Mouse (Mus musculus) midbrain, embryonic 10.5 days (tissue): ENCODE data around the gene Frat2. TPM values are rescaled to one million over a fixed set of nuclear protein-coding genes. Genes with fewer than 3 reads are reported as not detected.

Source experiments
- DNase-seq: peaks from one replicate; pipeline ENCODE4 v3.0.0-alpha.2; 2017; ENCODE audit warnings: low spot score
- H3K27ac ChIP-seq: fragments of 300-500 bp; sonication (generic); replicated peaks from 2 replicates; pipeline ENCODE4 v1.5.1; 2016; ENCODE audit warnings: mild to moderate bottlenecking
- H3K27me3 ChIP-seq: fragments of 300-500 bp; sonication (generic); 2 replicates; pipeline ENCODE4 v1.6.1; 2016; ENCODE audit warnings: low read depth, mild to moderate bottlenecking; ENCODE audit not compliant: poor library complexity, severe bottlenecking
- H3K36me3 ChIP-seq: fragments of 300-500 bp; sonication (generic); 2 replicates; pipeline ENCODE4 v1.6.1; 2016; ENCODE audit warnings: mild to moderate bottlenecking, moderate library complexity
- H3K4me1 ChIP-seq: fragments of 300-500 bp; sonication (generic); 2 replicates; pipeline ENCODE4 v1.6.1; 2016
- H3K4me3 ChIP-seq: fragments of 300-500 bp; sonication (generic); 2 replicates; pipeline ENCODE4 v1.5.1; 2016; ENCODE audit warnings: mild to moderate bottlenecking, moderate library complexity
- H3K9me3 ChIP-seq: fragments of 300-500 bp; sonication (generic); replicated peaks from 2 replicates; pipeline ENCODE4 v1.6.1; 2016; ENCODE audit warnings: mild to moderate bottlenecking
- WGBS: fragments of 180-500 bp; shearing (Covaris S2); methylation state at CpG from one replicate; pipeline ENCODE4 v1.1.7; 2016; 5-methylcytosine and 5-hydroxymethylcytosine counted together
- polyA plus RNA-seq: library from polyadenylated mRNA; unstranded; fragments of >200 nt; fragmentation: Nextera tagmentation; extraction: Ambion mirVana; gene quantifications from 2 replicates; pipeline ENCODE4 v1.2.1, GENCODE M21; 2016

Frat2 gene
- polyA plus RNA-seq, 1 experiment from 2014 or later, result 5.4 TPM

DNA sequence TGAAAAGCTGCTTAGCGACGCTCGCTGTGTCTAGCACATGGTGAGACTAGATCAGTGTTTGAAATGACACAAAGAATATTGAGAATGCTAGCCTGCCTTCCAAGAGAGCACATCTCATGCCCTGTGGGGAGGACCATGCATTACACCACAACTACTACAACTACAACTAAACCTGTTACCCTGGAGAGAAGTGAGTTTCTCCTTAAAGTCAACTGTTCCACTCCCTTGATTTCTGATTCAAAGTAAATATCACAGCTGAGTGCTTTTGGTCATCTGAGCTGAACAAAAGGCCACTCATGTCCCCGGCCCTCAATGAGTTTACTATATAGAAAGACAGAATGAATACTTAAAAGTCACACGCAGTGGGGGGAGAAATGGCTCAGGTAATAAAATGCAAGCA is 37.9 kb downstream of the Frat2 start:
- no peak overlapping the region for H3K27ac ChIP-seq
- DNase-seq, result no peak
- H3K36me3 ChIP-seq, result no peaks in the 10 kb centered on the region
- no peaks in the 10 kb centered on the region for H3K4me1 ChIP-seq
- H3K4me3 ChIP-seq, result no peak overlapping the region
- H3K9me3 ChIP-seq, result peaks cover 10% of the 10 kb centered on the region; the same call in 1 of the 2 replicates
- H3K27me3 ChIP-seq, result no peaks in the 10 kb centered on the region
- WGBS, result 80% methylated on average over 5 of the region's 5 CpGs

DNA sequence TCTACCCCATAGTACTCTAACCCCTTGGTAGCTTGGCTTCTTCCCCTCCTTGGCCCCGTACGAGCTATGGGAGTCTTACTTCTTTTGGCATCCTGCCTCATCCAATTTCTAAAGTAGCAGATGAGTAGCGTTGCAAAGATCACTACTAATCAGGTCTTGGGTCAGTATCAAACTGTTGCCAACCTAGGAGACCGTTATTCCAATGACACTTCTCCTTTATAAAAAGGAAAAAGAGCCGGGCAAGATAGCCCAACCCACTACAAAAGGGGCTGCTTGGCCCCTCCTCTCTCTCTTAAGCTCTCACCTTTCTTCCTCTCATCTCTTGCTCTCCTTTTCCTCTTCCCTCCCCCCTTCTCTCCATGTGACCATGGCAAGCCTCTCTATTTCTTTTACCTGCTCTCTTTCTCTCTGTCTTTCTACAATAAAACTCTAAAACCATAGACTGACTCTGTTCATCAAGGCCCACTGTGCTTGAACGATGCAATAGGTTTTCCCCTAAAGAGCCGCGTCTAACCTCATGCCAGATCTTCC is 39.8 kb downstream of the Frat2 start:
- no peaks in the 10 kb centered on the region for H3K36me3 ChIP-seq
- 89% methylated on average over 8 of the region's 8 CpGs for WGBS
- H3K4me1 ChIP-seq, result peaks cover 3% of the 10 kb centered on the region; the same call in 1 of the 2 replicates
- no peak for DNase-seq
- peaks cover 10% of the 10 kb centered on the region; the same call in 1 of the 2 replicates for H3K9me3 ChIP-seq
- H3K27ac ChIP-seq, result no peak overlapping the region
- H3K4me3 ChIP-seq, result no peak overlapping the region
- no peaks in the 10 kb centered on the region for H3K27me3 ChIP-seq

DNA sequence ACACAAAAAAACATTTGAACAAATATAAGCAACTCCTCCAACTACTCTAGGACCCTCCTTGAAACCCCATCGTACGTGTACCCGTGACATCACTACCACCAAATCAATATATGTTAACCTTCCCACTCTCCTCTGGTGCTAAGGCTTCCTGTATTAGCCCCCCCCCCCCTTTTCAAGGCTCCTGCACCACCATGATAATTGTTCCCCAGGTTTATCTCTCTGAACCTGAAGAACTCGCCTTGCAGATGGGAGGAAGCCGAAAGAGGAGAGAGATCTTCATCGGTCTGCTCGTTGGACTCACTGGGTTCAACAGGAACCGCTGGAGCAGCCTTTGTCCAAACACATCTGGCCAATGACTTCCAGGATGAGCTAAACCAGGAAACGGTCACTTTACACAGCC is 40.4 kb downstream of the Frat2 start:
- Histone ChIP-seq H3K27me3 (no peaks in the 10 kb centered on the region), H3K9me3 (peaks cover 10% of the 10 kb centered on the region; the same call in 1 of the 2 replicates), H3K27ac (no peak overlapping the region), H3K4me3 (no peak overlapping the region), H3K36me3 (no peaks in the 10 kb centered on the region), H3K4me1 (peaks cover 7% of the 10 kb centered on the region)
- WGBS, result 90% methylated on average over 9 of the region's 9 CpGs
- no peak for DNase-seq

DNA sequence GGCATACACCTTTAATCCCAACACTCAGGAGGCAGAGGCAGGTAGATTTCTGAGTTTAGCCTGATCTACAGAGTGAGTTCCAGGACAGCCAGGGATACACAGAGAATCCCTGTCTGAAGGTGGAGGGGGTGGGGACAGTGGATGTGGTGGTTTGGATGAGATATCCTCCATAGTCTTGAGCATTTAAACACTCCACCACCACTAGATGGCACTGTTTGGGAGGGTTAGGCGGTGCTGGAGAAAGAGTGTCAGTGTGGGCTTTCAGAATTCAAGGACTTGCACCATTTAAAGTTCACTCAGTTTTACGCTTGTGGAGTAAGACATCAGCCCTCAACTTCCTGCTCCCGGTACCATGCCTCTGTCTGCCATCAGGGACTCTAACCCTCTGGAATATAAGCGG is 42.1 kb downstream of the Frat2 start:
- no peak for DNase-seq
- Histone ChIP-seq H3K36me3 (no peaks in the 10 kb centered on the region), H3K4me3 (no peak overlapping the region), H3K27me3 (no peaks in the 10 kb centered on the region), H3K9me3 (peaks cover 10% of the 10 kb centered on the region; the same call in 1 of the 2 replicates), H3K4me1 (peaks cover 16% of the 10 kb centered on the region), H3K27ac (no peak overlapping the region)
- WGBS, result 90% methylated on average over 4 of the region's 4 CpGs

DNA sequence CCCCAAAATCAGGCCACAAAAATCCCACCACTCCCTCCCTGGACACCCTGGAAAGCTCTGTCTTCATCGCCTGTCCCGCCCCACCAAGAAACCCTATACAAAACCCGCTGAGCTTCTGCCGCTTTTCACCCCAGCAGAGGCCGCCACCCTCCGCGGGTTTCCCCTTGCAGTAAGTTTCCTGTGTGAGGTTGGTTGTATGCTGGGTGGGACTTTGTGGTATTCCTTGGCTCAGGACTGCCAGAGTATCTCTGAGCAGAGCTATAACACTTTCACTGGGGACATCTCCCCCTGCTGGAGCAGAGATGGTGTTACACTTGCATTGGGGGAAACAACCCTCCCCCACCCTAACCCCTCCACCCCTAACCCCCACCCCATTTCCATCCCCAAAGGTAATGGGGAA is 44.6 kb downstream of the Frat2 start:
- no peak for DNase-seq
- no peaks in the 10 kb centered on the region for H3K27me3 ChIP-seq
- H3K9me3 ChIP-seq, result peaks cover 10% of the 10 kb centered on the region; the same call in 1 of the 2 replicates
- H3K4me3 ChIP-seq, result no peak overlapping the region
- no peaks in the 10 kb centered on the region for H3K36me3 ChIP-seq
- 36% methylated on average over 7 of the region's 7 CpGs for WGBS
- H3K4me1 ChIP-seq, result peaks cover 28% of the 10 kb centered on the region
- H3K27ac ChIP-seq, result no peak overlapping the region

DNA sequence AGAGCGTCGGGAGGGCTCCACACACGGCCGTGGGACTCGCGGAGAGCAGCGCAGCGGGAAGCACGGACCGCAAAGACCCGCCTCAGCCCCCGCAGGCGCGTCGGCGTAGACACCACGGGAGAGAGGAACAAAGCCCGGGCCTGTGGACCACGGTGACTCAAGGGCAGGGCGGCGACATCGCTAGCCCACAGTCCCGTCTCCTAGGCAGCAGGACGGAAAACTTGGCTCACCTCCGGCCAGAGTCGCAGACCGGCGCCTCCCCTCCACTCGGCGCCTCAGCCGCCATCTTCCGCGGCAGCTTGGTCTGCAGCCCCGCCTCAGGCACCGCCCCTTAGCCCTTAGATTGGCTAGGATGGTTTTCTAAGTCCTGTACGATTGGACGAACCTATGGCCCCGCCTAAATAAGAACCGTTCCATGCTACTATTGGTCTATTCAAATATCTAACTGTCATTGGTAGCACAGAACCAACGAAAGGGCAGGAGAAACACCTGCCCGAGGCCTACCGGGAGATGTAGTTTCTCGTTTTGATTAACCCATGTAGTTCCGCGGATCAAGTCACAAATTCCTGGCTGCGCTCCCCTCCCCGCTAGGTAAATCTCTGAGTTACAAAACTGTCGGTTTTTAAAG is 46.1 kb downstream of the Frat2 start, which contains the start of gene Arhgap19:
Gene Arhgap19, minus strand, starts transcription at position 306 of the 628 bp plus-strand sequence.
- WGBS, result under 1% methylated on average over 48 of the region's 48 CpGs
- no peaks in the 10 kb centered on the region for H3K27me3 ChIP-seq
- DNase-seq, result peak; percentile 91
- H3K9me3 ChIP-seq, result peaks cover 10% of the 10 kb centered on the region; the same call in 1 of the 2 replicates
- peaks cover 4% of the 10 kb centered on the region; the same call in 1 of the 2 replicates for H3K36me3 ChIP-seq
- peaks cover 29% of the 10 kb centered on the region for H3K4me1 ChIP-seq
- H3K27ac ChIP-seq, result peak within 1 kb of the TSS; percentile 95
- H3K4me3 ChIP-seq, result peak within 1 kb of the TSS; percentile 88

DNA sequence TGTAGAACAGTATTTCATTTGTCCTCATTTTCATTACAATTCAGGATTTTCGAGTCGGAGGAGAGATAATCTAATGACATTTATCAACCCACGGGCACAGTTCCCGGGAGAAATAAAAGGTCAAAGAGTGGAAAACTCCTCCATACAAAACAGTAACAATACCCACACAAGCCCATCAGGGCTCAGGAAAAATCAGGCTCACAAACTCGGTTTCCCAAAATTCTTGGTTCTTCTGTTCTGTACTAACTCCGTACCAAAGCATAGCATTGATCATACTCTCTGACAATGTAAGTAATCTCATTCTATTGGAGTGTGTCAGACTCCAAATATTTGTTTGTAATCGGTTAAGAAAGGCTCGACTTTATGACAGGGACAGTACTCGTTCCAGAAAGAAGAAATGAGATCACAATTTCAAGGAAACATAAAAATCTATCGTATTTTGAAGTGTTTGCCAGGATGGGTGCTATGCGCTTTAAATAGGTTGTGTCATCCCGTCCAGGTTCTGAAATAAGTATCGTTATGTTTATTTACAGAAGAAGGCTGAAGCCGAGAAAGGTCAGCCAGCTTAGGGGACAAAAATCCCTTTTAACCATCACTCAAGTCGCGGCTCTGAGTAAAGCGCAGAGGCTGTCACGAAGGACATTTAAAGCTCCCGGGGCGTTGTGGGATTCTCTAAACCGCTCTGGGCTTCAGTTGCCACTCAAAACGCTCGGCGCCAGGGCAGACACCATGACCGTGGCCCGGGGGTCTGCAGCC is 46.8 kb downstream of the Frat2 start:
- H3K9me3 ChIP-seq, result peaks cover 6% of the 10 kb centered on the region; the same call in 1 of the 2 replicates
- peak overlapping the region; percentile 88 for H3K4me3 ChIP-seq
- no peak for DNase-seq
- H3K27me3 ChIP-seq, result no peaks in the 10 kb centered on the region
- peaks cover 36% of the 10 kb centered on the region for H3K4me1 ChIP-seq
- peaks cover 4% of the 10 kb centered on the region; the same call in 1 of the 2 replicates for H3K36me3 ChIP-seq
- peak overlapping the region; percentile 95 for H3K27ac ChIP-seq
- WGBS, result 10% methylated on average over 26 of the region's 26 CpGs

DNA sequence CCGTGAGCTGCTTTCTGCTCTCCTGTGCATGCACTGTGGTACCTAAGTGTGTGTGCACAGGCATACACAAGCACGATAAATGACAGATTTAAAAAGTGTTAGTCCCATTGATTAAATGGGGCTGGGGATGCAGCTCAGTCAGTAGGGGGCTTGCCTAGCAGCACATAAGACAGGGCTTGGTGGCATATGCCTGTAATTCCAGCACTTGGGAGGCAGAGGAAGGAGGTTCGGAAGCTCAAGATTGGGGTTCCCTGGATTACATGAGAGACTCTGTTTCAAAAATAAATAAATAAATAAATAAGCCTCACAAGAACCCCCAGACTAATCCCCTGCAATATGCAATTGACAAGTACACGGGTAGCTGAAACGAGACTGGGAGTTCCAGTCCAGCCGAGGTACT is 47.5 kb downstream of the Frat2 start:
- peak overlapping the region; percentile 95; the same call in 1 of the 2 replicates for H3K27ac ChIP-seq
- WGBS, result 48% methylated on average over 6 of the region's 6 CpGs
- peaks cover 4% of the 10 kb centered on the region; the same call in 1 of the 2 replicates for H3K36me3 ChIP-seq
- no peaks in the 10 kb centered on the region for H3K27me3 ChIP-seq
- DNase-seq, result no peak
- H3K4me1 ChIP-seq, result peaks cover 43% of the 10 kb centered on the region
- H3K9me3 ChIP-seq, result no peaks in the 10 kb centered on the region; the same call in 1 of the 2 replicates
- H3K4me3 ChIP-seq, result peak overlapping the region; percentile 88

DNA sequence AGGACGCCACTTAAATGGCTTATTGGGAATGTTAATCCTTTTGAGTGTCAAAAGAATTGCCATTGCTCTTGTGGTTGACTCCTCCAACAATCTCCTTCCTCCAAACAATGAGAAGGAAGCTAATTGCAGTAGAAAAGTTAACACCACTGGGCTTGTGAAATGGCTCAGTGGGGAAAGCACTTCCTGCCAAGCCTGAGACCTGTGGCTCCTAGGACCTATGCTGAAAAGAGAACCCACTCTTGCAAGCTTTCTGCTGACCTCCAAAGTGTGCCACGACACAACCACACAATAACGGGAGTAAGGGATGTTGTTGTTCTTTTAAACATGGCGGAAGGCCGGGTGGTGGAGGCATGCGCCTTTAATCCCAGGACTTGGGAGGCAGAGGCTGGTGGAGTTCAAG is 50.4 kb downstream of the Frat2 start:
- H3K4me1 ChIP-seq, result peaks cover 55% of the 10 kb centered on the region
- no peak overlapping the region for H3K27ac ChIP-seq
- WGBS, result 87% methylated on average over 6 of the region's 6 CpGs
- no peaks in the 10 kb centered on the region for H3K27me3 ChIP-seq
- DNase-seq, result no peak
- no peak overlapping the region for H3K4me3 ChIP-seq
- H3K9me3 ChIP-seq, result no peaks in the 10 kb centered on the region
- peaks cover 4% of the 10 kb centered on the region; the same call in 1 of the 2 replicates for H3K36me3 ChIP-seq

DNA sequence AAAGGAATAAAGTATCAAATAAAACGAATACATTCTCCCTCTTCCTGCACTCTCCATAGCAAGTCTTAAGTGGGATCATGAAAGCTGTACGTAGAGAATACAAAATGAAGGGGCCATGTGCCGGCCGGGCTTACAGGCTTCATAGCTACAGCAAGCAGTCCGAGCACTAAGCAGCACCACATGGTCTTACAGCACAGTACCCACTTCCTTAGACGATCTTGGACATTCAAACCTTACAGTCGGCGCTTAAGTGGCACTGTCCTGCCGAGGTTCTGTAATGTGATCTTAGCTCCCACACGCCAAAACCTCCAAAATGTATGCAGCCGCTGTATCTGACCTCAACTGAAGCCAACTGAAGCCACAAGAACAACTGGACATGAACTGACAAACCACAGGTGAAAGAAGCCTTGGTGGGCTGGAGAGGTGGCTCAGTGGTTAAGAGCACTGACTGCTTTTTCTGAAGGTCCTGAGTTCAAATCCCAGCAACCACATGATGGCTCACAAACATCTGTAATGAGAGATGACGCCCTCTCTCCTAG is 51.1 kb downstream of the Frat2 start:
- H3K4me1 ChIP-seq, result peaks cover 50% of the 10 kb centered on the region
- H3K36me3 ChIP-seq, result peaks cover 5% of the 10 kb centered on the region; the same call in 1 of the 2 replicates
- DNase-seq, result no peak
- no peak overlapping the region for H3K27ac ChIP-seq
- no peaks in the 10 kb centered on the region for H3K9me3 ChIP-seq
- H3K4me3 ChIP-seq, result no peak overlapping the region
- no peaks in the 10 kb centered on the region for H3K27me3 ChIP-seq
- 90% methylated on average over 12 of the region's 12 CpGs for WGBS

DNA sequence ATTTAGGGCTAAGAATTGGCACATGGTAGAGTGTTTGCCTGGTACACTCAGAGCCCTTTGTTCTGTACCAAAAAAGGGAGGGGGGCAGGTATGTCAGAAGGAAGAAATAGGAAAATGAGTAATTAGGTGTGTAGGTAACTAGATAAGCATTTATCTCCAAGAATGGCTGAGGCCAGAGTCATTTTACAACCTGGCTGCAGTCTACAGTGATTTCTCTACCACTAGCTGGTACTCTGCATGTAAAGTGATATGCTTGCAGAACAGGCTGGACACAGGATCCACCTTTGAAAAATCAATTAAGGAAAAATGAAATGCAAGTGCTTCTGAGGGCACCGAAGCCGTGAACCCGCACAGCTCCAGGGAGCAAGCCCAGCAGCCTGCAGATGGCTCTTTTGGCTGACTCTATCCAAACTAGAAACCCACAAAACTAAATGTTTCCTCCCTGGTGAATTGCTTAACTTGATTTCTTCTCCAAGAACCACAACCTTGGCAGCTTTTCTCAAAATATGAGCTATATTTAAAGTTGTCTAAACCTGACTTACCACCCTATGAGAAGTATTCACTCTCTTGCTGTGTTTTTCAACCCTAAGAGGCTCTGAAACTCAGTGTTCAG is 51.7 kb downstream of the Frat2 start:
- Histone ChIP-seq H3K27me3 (no peaks in the 10 kb centered on the region), H3K9me3 (no peaks in the 10 kb centered on the region), H3K4me1 (peaks cover 50% of the 10 kb centered on the region), H3K4me3 (no peak overlapping the region), H3K36me3 (peaks cover 11% of the 10 kb centered on the region), H3K27ac (no peak overlapping the region)
- no peak for DNase-seq
- WGBS, result 93% methylated on average over 3 of the region's 3 CpGs
